Mouse (Mus musculus) C2C12 (cell line): ENCODE results near the gene Wbp4. TPM values are rescaled to one million over a fixed set of nuclear protein-coding genes. Genes with fewer than 3 reads are reported as not detected.

Experiments used
- H3K27me3 ChIP-seq: one replicate; pipeline ENCODE4 v1.6.1; 2011; ENCODE audit not compliant: control insufficient read depth, insufficient read depth, insufficient read length
- H3K36me3 ChIP-seq: one replicate; pipeline ENCODE4 v1.6.1; 2011; ENCODE audit not compliant: control insufficient read depth, insufficient read depth
- H3K4me3 ChIP-seq: one replicate; pipeline ENCODE4 v1.5.1; 2011; ENCODE audit warnings: mild to moderate bottlenecking, control low read depth; ENCODE audit not compliant: poor library complexity, insufficient read depth, severe bottlenecking
- H3K79me2 ChIP-seq: one replicate; pipeline ENCODE4 v1.6.1; 2011; ENCODE audit not compliant: control insufficient read depth, insufficient read depth
- H3K79me3 ChIP-seq: one replicate; pipeline ENCODE4 v1.6.1; 2011; ENCODE audit warnings: low read depth, control low read depth
- H3ac ChIP-seq: one replicate; pipeline ENCODE3; 2011; ENCODE audit warnings: low read depth; ENCODE audit not compliant: control insufficient read depth, insufficient read length
- CEBPB ChIP-seq: IDR thresholded peaks from one replicate; pipeline ENCODE4 v1.6.1; 2011; ENCODE audit warnings: low read depth, mild to moderate bottlenecking, control low read depth, moderate library complexity
- CTCF ChIP-seq: IDR thresholded peaks from one replicate; pipeline ENCODE4 v1.5.1; 2011; ENCODE audit not compliant: control insufficient read depth, insufficient read depth, insufficient read length
- FOSL1 ChIP-seq: IDR thresholded peaks from one replicate; pipeline ENCODE4 v1.8.0; 2011; ENCODE audit warnings: mild to moderate bottlenecking, low read length; ENCODE audit not compliant: poor library complexity, insufficient read depth, severe bottlenecking
- MAX ChIP-seq: IDR thresholded peaks from one replicate; pipeline ENCODE4 v1.6.1; 2011; ENCODE audit warnings: mild to moderate bottlenecking, control low read depth
- MYOD1 ChIP-seq: IDR thresholded peaks from one replicate; pipeline ENCODE4 v1.6.1; 2011; ENCODE audit warnings: low read depth; ENCODE audit not compliant: control insufficient read depth, insufficient read length
- MYOG ChIP-seq: IDR thresholded peaks from one replicate; pipeline ENCODE4 v1.6.1; 2011; ENCODE audit not compliant: control insufficient read depth, insufficient read length; ENCODE audit errors: extremely low read depth
- USF1 ChIP-seq: IDR thresholded peaks from one replicate; pipeline ENCODE4 v1.6.1; 2011; ENCODE audit warnings: low read depth, mild to moderate bottlenecking, control low read depth, moderate library complexity
- polyA plus RNA-seq: library from polyadenylated mRNA; unstranded; fragments of >200 nt; fragmentation: generic; extraction: Trizol; gene quantifications from one replicate; pipeline ENCODE4 v1.2.1, GENCODE M21; 2012; ENCODE audit warnings: missing spikeins

The Wbp4 gene
- polyA plus RNA-seq, 1 experiment, result 9.8 TPM

DNA sequence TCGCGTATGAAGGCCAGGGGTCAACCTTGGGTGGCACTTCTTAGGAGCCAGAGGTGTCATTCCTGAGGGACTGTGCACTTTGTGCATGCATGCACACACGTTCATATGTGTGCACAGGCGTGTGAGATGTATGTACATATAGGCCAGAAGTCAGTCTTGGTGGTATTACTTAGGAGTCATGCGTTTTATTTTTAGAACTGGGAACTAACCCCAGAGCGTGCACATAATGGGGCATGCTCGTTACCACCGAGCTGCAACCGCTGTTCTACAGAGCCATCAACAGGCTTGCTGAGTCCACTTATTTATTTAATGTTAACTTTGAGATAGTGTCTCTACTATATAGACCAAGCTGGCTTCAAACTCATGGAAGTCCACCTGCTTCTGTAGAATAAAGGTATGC, 41.1 kb upstream of the Wbp4 start:
- H3K79me3 ChIP-seq, result peaks cover 5% of the 10 kb centered on the region
- no peak overlapping the region for H3K4me3 ChIP-seq
- no peak overlapping the region for H3ac ChIP-seq
- H3K27me3 ChIP-seq, result no peaks in the 10 kb centered on the region
- TF ChIP-seq MYOD1 (no peak), MYOG (no peak), CEBPB (no peak), CTCF (no peak), MAX (no peak), USF1 (no peak), FOSL1 (no peak)
- H3K36me3 ChIP-seq, result no peaks in the 10 kb centered on the region
- peaks cover 54% of the 10 kb centered on the region for H3K79me2 ChIP-seq

DNA sequence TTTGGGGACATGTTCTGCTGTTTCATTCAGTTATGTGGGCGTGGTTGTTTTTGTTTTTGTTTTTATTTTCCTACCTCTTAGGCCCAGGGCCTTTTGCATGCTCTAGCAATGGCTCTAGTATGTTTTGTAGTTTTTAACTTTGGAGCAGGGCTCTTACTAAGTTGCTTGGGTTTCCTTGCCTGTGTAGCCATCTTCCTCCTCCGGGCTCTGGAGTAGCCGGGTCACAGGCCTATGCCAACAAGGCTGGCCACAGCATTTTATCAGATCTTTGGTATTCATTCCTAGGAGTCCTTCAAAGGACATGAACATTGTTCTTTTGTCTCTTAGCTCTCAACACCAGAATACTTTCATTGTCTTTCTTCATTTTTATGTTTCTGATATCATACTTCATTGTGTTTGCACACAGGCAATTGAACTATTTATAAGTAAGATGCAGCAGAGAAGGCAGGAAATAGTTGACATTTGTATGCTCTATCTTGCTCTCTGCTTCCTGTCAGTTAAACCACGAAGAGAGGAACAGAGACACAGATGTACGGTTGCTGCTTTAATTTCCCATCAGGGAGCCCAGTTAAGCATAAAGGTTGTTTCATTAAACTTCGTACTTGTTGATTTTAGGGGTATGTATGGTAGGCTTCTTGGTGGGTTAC, 40.3 kb upstream of the Wbp4 start:
- Histone ChIP-seq H3K4me3 (no peak overlapping the region), H3K27me3 (no peaks in the 10 kb centered on the region), H3ac (no peak overlapping the region), H3K79me3 (peaks cover 7% of the 10 kb centered on the region), H3K79me2 (peaks cover 62% of the 10 kb centered on the region), H3K36me3 (no peaks in the 10 kb centered on the region)
- no peak for TF ChIP-seq FOSL1
- TF ChIP-seq MAX, result no peak
- TF ChIP-seq CTCF, result no peak
- TF ChIP-seq MYOD1, result no peak
- no peak for TF ChIP-seq MYOG
- no peak for TF ChIP-seq USF1
- TF ChIP-seq CEBPB, result no peak

- H3K4me3 ChIP-seq, result no peak overlapping the region
- no peaks in the 10 kb centered on the region for H3K27me3 ChIP-seq
- H3K79me3 ChIP-seq, result peaks cover 8% of the 10 kb centered on the region
- no peak for TF ChIP-seq CTCF
- TF ChIP-seq USF1, result no peak
- TF ChIP-seq MAX, result no peak
- TF ChIP-seq MYOD1, result no peak
- no peak for TF ChIP-seq FOSL1
- TF ChIP-seq CEBPB, result no peak
- no peak for TF ChIP-seq MYOG
- no peaks in the 10 kb centered on the region for H3K36me3 ChIP-seq
- peaks cover 68% of the 10 kb centered on the region for H3K79me2 ChIP-seq
- H3ac ChIP-seq, result no peak overlapping the region
These were observed 39.7 kb upstream of the Wbp4 start for GRCm38 (mm10) chr14:79521056-79521455.

DNA sequence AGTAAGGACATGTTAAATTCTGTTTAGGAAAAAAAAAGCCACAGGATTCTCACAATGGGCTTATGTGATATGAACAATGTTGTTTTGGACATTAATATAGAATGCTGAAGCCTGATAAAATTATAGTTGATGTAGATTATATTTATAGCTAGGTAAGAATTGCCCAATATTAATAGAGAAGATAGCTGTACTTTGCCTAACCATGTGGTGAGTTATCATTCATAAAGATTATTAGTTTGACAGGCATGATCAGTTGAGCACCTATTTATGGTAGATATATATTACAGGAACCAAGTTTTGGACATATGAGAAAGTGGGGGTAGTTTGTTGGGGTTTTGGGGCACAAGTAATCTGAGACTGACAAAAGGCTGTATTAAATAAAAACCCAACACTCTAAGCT, 39.3 kb upstream of the Wbp4 start:
- H3K27me3 ChIP-seq, result no peaks in the 10 kb centered on the region
- TF ChIP-seq MYOD1 (no peak), USF1 (no peak), MYOG (no peak), FOSL1 (no peak), MAX (no peak), CEBPB (no peak), CTCF (no peak)

GRCm38 (mm10) chr14:79519663-79519975, 38.3 kb upstream of the Wbp4 start:
- peaks cover 74% of the 10 kb centered on the region for H3K79me2 ChIP-seq
- H3K79me3 ChIP-seq, result peaks cover 8% of the 10 kb centered on the region
- H3ac ChIP-seq, result no peak overlapping the region
- no peaks in the 10 kb centered on the region for H3K27me3 ChIP-seq
- no peak overlapping the region for H3K4me3 ChIP-seq
- no peaks in the 10 kb centered on the region for H3K36me3 ChIP-seq
- TF ChIP-seq CEBPB, result no peak
- TF ChIP-seq MYOD1, result no peak
- no peak for TF ChIP-seq MAX
- no peak for TF ChIP-seq CTCF
- no peak for TF ChIP-seq MYOG
- no peak for TF ChIP-seq USF1
- no peak for TF ChIP-seq FOSL1

More for the DNA sequence above, 39.3 kb upstream of the Wbp4 start:
- Histone ChIP-seq H3K79me2 (peaks cover 72% of the 10 kb centered on the region), H3ac (no peak overlapping the region), H3K4me3 (no peak overlapping the region), H3K36me3 (no peaks in the 10 kb centered on the region), H3K79me3 (peaks cover 8% of the 10 kb centered on the region)
